Mouse (Mus musculus): Measurements from ENCODE around the gene Cers3. TPM values are rescaled to one million over a fixed set of nuclear protein-coding genes. Genes with fewer than 3 reads are reported as not detected.

Cers3 gene
- polyA plus RNA-seq, 1 experiment from 2014 or later, result 0.48 TPM

DNA sequence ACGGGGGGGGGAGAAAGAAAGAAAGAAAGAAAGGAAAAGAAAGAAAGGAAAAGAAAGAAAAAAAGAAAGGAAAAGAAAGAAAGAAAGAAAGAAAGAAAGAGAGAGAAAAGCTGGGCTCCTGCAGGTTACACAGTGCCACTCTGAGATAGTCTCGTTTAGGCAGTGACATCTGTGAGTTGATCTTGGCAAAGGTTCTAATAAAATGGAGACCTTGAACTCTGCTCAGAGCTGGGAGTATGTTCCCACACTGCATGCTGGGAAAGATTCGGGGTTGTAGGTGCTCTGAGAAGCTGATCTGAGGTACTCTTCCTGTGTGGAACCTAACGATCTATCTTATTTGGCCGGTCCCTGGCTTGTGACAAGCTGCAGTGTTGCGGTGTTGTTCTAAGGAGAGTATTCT lies 103.3 kb downstream of the Cers3 start:
- Histone ChIP-seq H3K9ac (replicated peaks) (no peak overlapping the region), H3K4me2 (replicated peaks) (no peak overlapping the region), H3K4me1 (replicated peaks) (no peaks in the 10 kb centered on the region), H3K27ac (no peak overlapping the region), H3K27me3 (peaks cover 8% of the 10 kb centered on the region), H3K9me3 (no peaks in the 10 kb centered on the region), H3K4me3 (replicated peaks) (no peak overlapping the region), H3K36me3 (no peaks in the 10 kb centered on the region)
- ATAC-seq, result no peak
- WGBS, result 83% methylated on average over 6 of the region's 6 CpGs

DNA sequence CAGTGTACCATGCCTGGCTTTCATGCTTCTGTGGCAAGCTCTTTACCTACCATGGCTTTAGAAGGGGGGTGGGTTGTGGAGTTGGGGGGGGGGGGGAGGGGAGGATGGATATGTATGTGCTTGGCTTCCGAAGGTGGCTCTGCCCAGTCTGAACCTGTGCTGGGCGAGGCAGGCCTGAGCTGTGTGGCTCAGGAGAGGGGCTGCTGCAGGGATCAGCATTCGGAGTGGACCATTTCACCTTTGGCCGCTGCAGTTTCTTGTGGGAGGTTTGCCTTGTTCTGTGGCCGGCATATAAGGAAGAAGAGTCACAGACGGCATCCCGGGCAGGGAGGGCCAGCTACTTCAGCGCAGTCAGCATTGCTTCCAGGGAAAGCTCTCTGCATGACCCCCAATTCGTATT lies 104.0 kb downstream of the Cers3 start:
- no peak overlapping the region for H3K4me3 ChIP-seq (replicated peaks)
- no peak for ATAC-seq
- H3K9ac ChIP-seq (replicated peaks), result no peak overlapping the region
- no peaks in the 10 kb centered on the region for H3K9me3 ChIP-seq
- no peak overlapping the region for H3K4me2 ChIP-seq (replicated peaks)
- H3K36me3 ChIP-seq, result no peaks in the 10 kb centered on the region
- peaks cover 2% of the 10 kb centered on the region; the same call in 1 of the 2 replicates for H3K27me3 ChIP-seq
- H3K4me1 ChIP-seq (replicated peaks), result no peaks in the 10 kb centered on the region
- 83% methylated on average over 9 of the region's 9 CpGs for WGBS
- H3K27ac ChIP-seq, result no peak overlapping the region

DNA sequence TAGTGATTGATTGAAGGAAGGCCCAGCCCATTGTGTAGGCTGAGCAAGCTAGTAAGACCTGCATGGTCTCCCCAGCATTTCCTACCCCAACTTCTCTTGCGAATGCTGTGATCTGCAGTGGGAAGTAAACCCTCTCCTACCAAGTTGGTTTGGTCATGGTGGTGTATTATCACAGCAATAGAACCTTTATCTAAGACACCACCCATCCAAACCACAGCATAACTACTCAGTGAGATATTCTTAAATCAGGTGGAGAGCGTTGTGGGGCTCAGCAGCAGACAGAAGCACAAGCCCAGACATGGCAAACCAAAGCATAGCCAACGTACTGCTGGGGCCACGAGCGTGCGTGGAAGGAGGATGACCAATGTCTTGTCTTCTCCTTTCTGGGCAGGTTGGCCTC lies 106.0 kb downstream of the Cers3 start:
- H3K9me3 ChIP-seq, result no peaks in the 10 kb centered on the region
- H3K4me1 ChIP-seq (replicated peaks), result no peaks in the 10 kb centered on the region
- no peak for ATAC-seq
- 89% methylated on average over 6 of the region's 6 CpGs for WGBS
- no peak overlapping the region for H3K9ac ChIP-seq (replicated peaks)
- no peak overlapping the region for H3K4me2 ChIP-seq (replicated peaks)
- H3K27me3 ChIP-seq, result no peaks in the 10 kb centered on the region
- H3K36me3 ChIP-seq, result no peaks in the 10 kb centered on the region
- no peak overlapping the region for H3K4me3 ChIP-seq (replicated peaks)
- H3K27ac ChIP-seq, result no peak overlapping the region

DNA sequence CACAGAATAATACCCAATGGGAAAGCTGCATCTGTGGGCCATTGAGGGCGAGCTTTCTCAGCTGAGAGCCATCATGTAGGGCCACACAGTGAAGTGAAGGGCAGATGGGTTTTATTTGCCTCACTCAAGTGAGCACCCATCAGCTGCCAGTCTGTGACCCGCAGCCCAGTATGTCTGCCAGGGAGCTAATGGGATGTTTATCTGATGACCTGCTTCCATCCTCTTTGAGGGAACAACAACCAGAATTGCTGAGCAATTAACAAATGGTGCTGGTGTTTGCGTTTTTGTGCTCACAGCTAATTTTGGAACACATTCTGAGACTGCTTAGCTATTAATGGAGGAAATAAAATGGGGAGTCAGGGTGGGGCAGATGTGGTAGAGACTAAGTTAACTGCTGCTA lies 108.9 kb downstream of the Cers3 start:
- Histone ChIP-seq H3K27me3 (no peaks in the 10 kb centered on the region), H3K4me2 (replicated peaks) (no peak overlapping the region), H3K4me3 (replicated peaks) (no peak overlapping the region), H3K9me3 (no peaks in the 10 kb centered on the region), H3K27ac (no peak overlapping the region), H3K9ac (replicated peaks) (no peak overlapping the region), H3K4me1 (replicated peaks) (no peaks in the 10 kb centered on the region), H3K36me3 (no peaks in the 10 kb centered on the region)
- WGBS, result 93% methylated on average over 3 of the region's 3 CpGs
- no peak for ATAC-seq

DNA sequence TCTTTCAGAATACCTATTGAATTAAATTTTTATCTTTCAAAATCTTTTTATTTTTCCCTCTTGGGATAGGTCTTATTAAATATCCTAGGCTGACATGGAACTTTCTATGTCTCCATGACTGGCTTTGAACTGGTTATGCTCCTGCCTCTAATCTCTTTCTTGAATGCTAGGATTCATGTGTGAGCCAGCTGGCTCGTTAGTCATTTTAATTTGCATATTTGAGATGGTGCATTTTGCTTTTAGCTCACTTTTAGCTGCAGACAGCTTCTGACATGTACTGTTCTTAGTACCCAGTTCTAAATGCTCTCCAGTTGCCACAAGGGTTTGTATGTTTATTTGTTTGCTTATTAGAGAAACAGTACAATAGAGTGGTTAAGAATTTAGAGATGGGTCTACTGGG lies 114.3 kb downstream of the Cers3 start:
- ATAC-seq, result no peak
- Histone ChIP-seq H3K27ac (no peak overlapping the region), H3K27me3 (no peaks in the 10 kb centered on the region), H3K4me1 (replicated peaks) (0 out of 2 replicates have a peak, but pooled peaks cover 2% of the 10 kb centered on the region), H3K9ac (replicated peaks) (no peak overlapping the region), H3K36me3 (no peaks in the 10 kb centered on the region), H3K4me2 (replicated peaks) (no peak overlapping the region), H3K9me3 (no peaks in the 10 kb centered on the region), H3K4me3 (replicated peaks) (no peak overlapping the region)
- WGBS, result 65% methylated on average over 1 of the region's 1 CpGs

DNA sequence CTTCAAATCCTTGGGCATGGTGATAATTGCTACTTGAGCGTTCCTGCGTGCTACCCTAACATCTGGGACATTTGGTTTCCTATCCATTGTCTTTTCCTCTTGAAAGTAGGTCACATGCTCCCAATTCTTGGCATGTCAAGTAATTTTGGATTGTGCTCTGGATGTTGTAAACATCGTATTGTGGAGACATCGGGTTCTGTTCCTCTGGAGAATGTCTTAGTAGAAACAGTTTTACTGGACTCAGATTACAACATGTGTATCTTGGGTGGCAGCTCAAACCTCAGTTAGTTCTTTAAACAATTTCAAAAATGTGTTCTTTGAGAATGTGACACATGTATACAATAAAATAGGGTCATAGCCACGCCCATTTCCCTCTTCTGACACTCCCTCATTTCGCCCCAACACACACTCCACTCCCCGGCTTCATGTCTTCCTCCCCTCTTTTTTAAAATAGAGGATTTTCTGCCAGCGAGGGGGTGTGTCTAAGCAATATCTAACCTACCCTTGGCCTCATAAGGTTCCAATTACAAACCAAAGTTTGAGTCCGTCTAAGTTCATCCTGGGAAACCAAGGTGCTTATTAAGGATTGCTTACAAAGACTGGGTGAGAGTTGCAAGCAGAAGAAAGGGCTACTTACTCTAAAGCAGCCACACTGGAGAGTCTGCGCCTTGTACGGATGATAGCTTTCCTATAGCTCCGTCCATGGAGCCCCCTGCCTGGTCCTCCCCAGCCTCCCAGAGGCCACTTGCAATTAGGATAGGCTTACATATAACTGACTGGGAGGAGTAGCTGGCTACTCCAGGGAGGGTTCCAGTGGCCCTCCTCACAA lies 115.2 kb downstream of the Cers3 start:
- 75% methylated on average over 12 of the region's 12 CpGs for WGBS

DNA sequence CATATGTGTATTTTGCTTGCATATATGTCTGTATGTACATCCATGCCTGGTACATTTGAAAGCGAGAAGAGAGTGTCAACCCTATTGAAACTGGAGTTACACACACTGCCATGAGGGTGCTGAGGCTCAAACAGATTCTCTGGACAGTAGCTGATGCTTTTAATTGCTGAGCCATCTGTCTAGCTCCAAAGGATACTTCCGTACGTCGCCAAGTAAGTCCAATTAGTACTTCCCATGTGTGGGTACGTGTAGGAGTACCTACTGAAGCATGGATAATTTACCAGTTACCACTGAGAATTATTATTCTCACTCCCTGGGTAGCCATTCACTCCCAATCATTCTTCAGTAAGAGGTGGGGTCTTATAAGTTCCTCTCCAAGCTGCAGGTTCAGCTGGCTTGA lies 115.9 kb downstream of the Cers3 start:
- Histone ChIP-seq H3K36me3 (no peaks in the 10 kb centered on the region), H3K27ac (no peak overlapping the region), H3K27me3 (no peaks in the 10 kb centered on the region), H3K4me3 (replicated peaks) (no peak overlapping the region), H3K4me1 (replicated peaks) (0 out of 2 replicates have a peak, but pooled peaks cover 2% of the 10 kb centered on the region), H3K4me2 (replicated peaks) (no peak overlapping the region), H3K9ac (replicated peaks) (no peak overlapping the region), H3K9me3 (no peaks in the 10 kb centered on the region)
- no peak for ATAC-seq
- WGBS, result 73% methylated on average over 5 of the region's 5 CpGs

More for the DNA sequence above, 115.2 kb downstream of the Cers3 start:
- H3K36me3 ChIP-seq, result no peaks in the 10 kb centered on the region
- H3K4me1 ChIP-seq (replicated peaks), result 0 out of 2 replicates have a peak, but pooled peaks cover 2% of the 10 kb centered on the region
- no peak overlapping the region for H3K4me3 ChIP-seq (replicated peaks)
- no peak overlapping the region for H3K9ac ChIP-seq (replicated peaks)
- H3K27me3 ChIP-seq, result no peaks in the 10 kb centered on the region
- ATAC-seq, result no peak
- no peaks in the 10 kb centered on the region for H3K9me3 ChIP-seq
- H3K27ac ChIP-seq, result no peak overlapping the region
- H3K4me2 ChIP-seq (replicated peaks), result no peak overlapping the region

DNA sequence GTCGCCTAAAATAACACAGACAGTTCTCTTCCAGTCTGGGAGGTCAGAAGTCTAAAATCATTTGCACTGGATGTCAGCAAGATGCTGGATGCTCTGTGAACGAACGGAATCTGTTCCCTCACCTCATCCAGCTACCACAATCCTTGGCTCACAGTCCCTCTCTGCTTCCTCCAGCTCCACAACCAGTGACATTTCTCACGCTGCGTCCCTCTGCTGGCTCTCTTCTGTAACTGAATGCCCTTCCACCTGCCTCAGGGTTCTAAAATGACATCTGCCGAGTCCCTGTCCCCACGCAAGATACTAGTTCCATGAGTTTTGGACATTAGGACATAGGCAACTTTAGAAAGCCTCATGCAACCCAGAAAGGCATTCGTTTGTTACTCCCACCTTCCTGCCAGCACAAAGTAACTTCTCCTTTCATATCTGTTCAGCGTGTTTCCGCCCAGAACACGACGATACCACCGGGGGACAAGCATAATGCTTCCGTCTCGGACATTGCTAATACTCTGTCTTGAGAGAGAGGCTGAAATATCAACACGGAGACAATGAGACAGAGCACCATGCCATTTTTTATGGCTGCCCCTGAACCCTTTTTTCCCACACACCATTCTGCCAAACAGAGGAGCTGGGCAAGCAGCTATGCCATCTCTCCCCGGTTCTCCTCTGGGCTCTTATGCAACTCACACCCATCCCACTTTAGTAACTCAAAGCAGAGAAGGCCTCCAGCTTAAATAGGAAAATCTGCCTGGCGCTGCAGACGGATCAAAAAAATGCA lies 123.8 kb downstream of the Cers3 start:
- Histone ChIP-seq H3K4me2 (replicated peaks) (no peak overlapping the region), H3K9me3 (no peaks in the 10 kb centered on the region), H3K9ac (replicated peaks) (no peak overlapping the region), H3K27me3 (no peaks in the 10 kb centered on the region), H3K36me3 (no peaks in the 10 kb centered on the region), H3K4me3 (replicated peaks) (no peak overlapping the region), H3K4me1 (replicated peaks) (peaks cover 17% of the 10 kb centered on the region), H3K27ac (no peak overlapping the region)
- 76% methylated on average over 19 of the region's 19 CpGs for WGBS
- ATAC-seq, result no peak

DNA sequence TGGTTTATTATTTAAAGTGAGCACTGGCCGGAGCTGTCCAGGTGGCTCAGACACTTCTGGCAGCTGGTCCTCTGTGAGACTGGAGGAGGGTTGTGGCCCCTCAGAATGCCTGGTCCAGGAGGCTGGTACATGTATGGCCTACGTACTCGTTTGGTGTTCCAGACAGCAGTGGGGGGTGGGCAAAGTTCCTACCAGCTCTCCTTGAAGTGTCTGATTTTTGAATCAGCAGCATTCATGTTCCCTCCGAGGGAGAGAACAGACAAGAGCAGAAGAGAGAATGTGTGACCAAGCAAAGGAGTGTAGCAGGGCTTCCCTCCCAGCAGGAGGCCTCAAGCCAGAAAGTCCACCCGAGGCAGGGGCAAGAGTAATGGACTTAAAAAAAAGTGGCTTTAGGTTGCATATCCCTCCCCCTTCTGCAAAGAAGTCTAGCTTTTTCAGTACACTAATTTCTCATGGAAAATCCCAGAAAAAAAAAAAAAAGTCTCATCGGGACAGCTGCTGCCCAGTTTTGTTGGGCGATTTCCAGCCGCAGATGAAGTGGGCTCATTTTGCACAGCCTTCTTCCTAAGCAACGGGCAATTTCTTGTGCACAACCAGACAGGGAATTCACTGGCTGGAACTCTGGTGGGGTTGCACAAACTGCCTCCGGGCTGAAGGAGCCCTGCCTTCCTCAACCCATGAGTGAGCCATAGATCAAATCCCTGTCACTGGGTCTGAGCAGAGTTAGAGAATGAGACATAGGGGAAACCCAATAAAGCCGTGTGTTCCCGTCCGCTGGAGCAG lies 124.6 kb downstream of the Cers3 start:
- H3K27me3 ChIP-seq, result no peaks in the 10 kb centered on the region
- no peak for ATAC-seq
- no peak overlapping the region for H3K27ac ChIP-seq
- no peak overlapping the region for H3K4me2 ChIP-seq (replicated peaks)
- WGBS, result 54% methylated on average over 13 of the region's 13 CpGs
- H3K9me3 ChIP-seq, result no peaks in the 10 kb centered on the region
- H3K36me3 ChIP-seq, result no peaks in the 10 kb centered on the region
- no peak overlapping the region for H3K4me3 ChIP-seq (replicated peaks)
- peaks cover 17% of the 10 kb centered on the region for H3K4me1 ChIP-seq (replicated peaks)
- H3K9ac ChIP-seq (replicated peaks), result no peak overlapping the region; the same call in 1 of the 2 replicates

DNA sequence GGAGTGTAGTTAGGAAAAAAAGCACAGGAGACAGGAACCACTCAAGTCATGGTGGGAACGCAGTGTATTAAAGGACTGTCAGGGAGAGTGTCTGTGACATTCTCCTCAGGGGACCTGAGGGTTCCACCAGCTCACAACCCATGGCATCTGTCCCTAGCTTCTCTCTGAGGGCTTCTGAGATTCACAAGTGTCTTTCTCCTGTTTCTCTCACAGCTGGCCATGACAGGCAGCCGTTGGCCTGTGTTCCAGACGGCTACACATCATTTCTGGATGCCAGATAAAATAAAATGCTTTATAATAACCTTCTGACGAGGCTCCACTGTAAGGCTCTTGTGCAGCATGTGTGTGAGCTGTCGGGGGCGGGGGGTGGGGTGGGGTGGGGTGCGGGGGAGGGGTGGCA lies 128.2 kb downstream of the Cers3 start:
- Histone ChIP-seq H3K4me3 (replicated peaks) (no peak overlapping the region), H3K36me3 (no peaks in the 10 kb centered on the region), H3K27me3 (no peaks in the 10 kb centered on the region), H3K4me1 (replicated peaks) (peaks cover 17% of the 10 kb centered on the region), H3K4me2 (replicated peaks) (no peak overlapping the region), H3K9ac (replicated peaks) (no peak overlapping the region), H3K9me3 (no peaks in the 10 kb centered on the region), H3K27ac (no peak overlapping the region)
- 77% methylated on average over 7 of the region's 7 CpGs for WGBS
- no peak for ATAC-seq

DNA sequence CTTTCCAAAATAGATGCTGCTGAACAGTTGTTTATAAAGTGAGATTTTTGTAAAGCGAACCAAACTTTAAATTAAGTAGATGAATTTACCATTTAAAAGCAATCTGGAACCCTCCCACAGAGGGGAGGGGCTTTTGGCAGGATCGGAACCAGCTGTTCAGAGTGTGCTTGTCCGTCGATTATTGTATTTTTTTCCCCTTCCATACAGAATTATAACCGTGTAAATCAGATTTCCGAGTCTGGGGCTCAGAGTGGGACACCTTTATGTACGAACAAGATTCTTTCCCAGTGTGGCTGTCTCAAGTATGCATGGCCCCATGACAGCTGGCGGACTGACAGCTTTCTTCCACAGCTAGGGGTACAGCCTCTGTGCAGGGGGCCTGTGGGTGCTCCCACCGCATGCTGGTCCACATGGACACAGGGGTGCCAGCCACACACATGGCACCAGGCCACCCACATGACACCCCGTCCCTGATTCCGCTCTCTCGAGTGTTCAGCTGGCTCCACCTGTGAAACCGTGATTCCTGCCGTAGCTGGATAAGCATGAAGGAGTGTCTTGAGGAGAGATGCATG lies 128.7 kb downstream of the Cers3 start:
- H3K36me3 ChIP-seq, result no peaks in the 10 kb centered on the region
- no peak overlapping the region for H3K27ac ChIP-seq
- peaks cover 17% of the 10 kb centered on the region for H3K4me1 ChIP-seq (replicated peaks)
- H3K4me2 ChIP-seq (replicated peaks), result no peak overlapping the region
- 0 out of 2 replicates have a peak, but pooled peaks have one; percentile 45 for ATAC-seq
- no peak overlapping the region for H3K9ac ChIP-seq (replicated peaks)
- H3K4me3 ChIP-seq (replicated peaks), result no peak overlapping the region
- H3K9me3 ChIP-seq, result no peaks in the 10 kb centered on the region
- 76% methylated on average over 14 of the region's 14 CpGs for WGBS
- no peaks in the 10 kb centered on the region for H3K27me3 ChIP-seq
